Mouse (Mus musculus) G1E (cell line): ENCODE data around the gene Prx. TPM values are rescaled to one million over a fixed set of nuclear protein-coding genes. Genes with fewer than 3 reads are reported as not detected.

Experiments used
- ATAC-seq: 2 replicates; pipeline ENCODE4 v1.8.0; 2016; ENCODE audit warnings: mild to moderate bottlenecking; ENCODE audit not compliant: insufficient number of reproducible peaks, poor library complexity, low FRiP score, severe bottlenecking; ENCODE audit errors: extremely low read depth
- DNase-seq: peaks from one replicate; pipeline ENCODE4 v3.0.0; 2012; ENCODE audit warnings: low spot score
- H3K27me3 ChIP-seq: 2 replicates; pipeline ENCODE4 v1.6.1; 2012; ENCODE audit warnings: mild to moderate bottlenecking, low read length, inconsistent platforms; ENCODE audit not compliant: insufficient read depth
- H3K36me3 ChIP-seq: replicated peaks from 2 replicates; pipeline ENCODE3; 2012; ENCODE audit warnings: mild to moderate bottlenecking, inconsistent platforms
- H3K4me1 ChIP-seq: 2 replicates; pipeline ENCODE4 v1.6.1; 2012; ENCODE audit warnings: low read depth, low read length, inconsistent platforms, mixed read lengths; ENCODE audit not compliant: insufficient read depth
- H3K4me3 ChIP-seq: 2 replicates; pipeline ENCODE4 v1.5.1; 2012; ENCODE audit warnings: low read depth, mild to moderate bottlenecking, inconsistent platforms, low read length, moderate library complexity, mixed read lengths
- H3K9me3 ChIP-seq: replicated peaks from 2 replicates; pipeline ENCODE4 v1.6.1; 2012; ENCODE audit warnings: inconsistent platforms
- CTCF ChIP-seq: IDR thresholded peaks from 2 replicates; pipeline ENCODE4 v1.5.1; 2012; ENCODE audit warnings: low read depth, low read length, inconsistent platforms, mixed read lengths
- GATA1 ChIP-seq: IDR thresholded peaks from 2 replicates; pipeline ENCODE4 v1.6.1; 2012; ENCODE audit warnings: borderline replicate concordance, low read length, inconsistent platforms, mixed read lengths
- GATA2 ChIP-seq: IDR thresholded peaks from 2 replicates; pipeline ENCODE4 v1.6.1; 2012; ENCODE audit warnings: low read depth, low read length, inconsistent platforms, borderline replicate concordance
- POLR2AphosphoS5 ChIP-seq: IDR thresholded peaks from 2 replicates; pipeline ENCODE4 v1.6.1; 2012; ENCODE audit warnings: low read depth, low read length, inconsistent platforms; ENCODE audit not compliant: insufficient replicate concordance
- TAL1 ChIP-seq: conservative IDR thresholded peaks from 2 replicates; pipeline ENCODE4 v1.6.1; 2012; ENCODE audit warnings: low read depth, low read length, inconsistent platforms, mixed read lengths
- polyA plus RNA-seq: library from polyadenylated mRNA; stranded (reverse); fragments of >175 nt; gene quantifications from 2 replicates; pipeline ENCODE4 v1.2.3, GENCODE M21; 2012
- total RNA-seq, 2 experiments: library from RNA; stranded (forward) in 1 of 2; stranded (reverse) in 1 of 2; fragments of 200-1000 nt in 1 of 2; fragments of >200 nt in 1 of 2; fragmentation: Nextera tagmentation in 1 of 2; gene quantifications; 2 replicates each; pipeline ENCODE4 v1.2.3; 2014 to 2017

The Prx gene
- total and polyA plus RNA-seq, 3 experiments, result 1.3 to 2.3 (median 1.7) TPM

- Histone ChIP-seq H3K27me3 (peaks cover 15% of the 10 kb centered on the region), H3K4me3 (no peak overlapping the region), H3K9me3 (peaks cover 6% of the 10 kb centered on the region), H3K4me1 (peaks cover 9% of the 10 kb centered on the region), H3K36me3 (peaks cover under 1% of the 10 kb centered on the region)
- ATAC-seq, result no peak
- DNase-seq, result no peak
- TF ChIP-seq TAL1 (no peak), GATA2 (no peak), CTCF (no peak), GATA1 (no peak), POLR2AphosphoS5 (no peak)
Measured at GRCm38 (mm10) chr7:27523805-27524204, 24.7 kb downstream of the Prx start.

- ATAC-seq (0 out of 2 replicates have a peak, but pooled peaks have one; percentile 54), DNase-seq (peak; percentile 82)
- peak; percentile 94 for TF ChIP-seq CTCF
- no peak for TF ChIP-seq TAL1
- H3K9me3 ChIP-seq, result no peaks in the 10 kb centered on the region
- no peak overlapping the region for H3K4me3 ChIP-seq
- no peaks in the 10 kb centered on the region for H3K36me3 ChIP-seq
- H3K27me3 ChIP-seq, result peaks cover 17% of the 10 kb centered on the region
- H3K4me1 ChIP-seq, result peaks cover 14% of the 10 kb centered on the region
Measured at GRCm38 (mm10) chr7:27526039-27526827, 27.1 kb downstream of the Prx start.

- Histone ChIP-seq H3K4me3 (0 out of 2 replicates have a peak overlapping the region, but pooled peaks have one; percentile 14), H3K36me3 (peaks cover 15% of the 10 kb centered on the region), H3K4me1 (peaks cover 14% of the 10 kb centered on the region), H3K9me3 (no peaks in the 10 kb centered on the region), H3K27me3 (peaks cover 5% of the 10 kb centered on the region)
- ATAC-seq (no peak), DNase-seq (no peak)
- no peak for TF ChIP-seq GATA2
- TF ChIP-seq CTCF, result no peak
- TF ChIP-seq GATA1, result no peak
- no peak for TF ChIP-seq TAL1
- TF ChIP-seq POLR2AphosphoS5, result no peak
Measured at GRCm38 (mm10) chr7:27529070-27529469, 29.9 kb downstream of the Prx start.

GRCm38 (mm10) chr7:27530937-27531336 is 31.8 kb downstream of the Prx start:
- no peak overlapping the region for H3K4me3 ChIP-seq
- H3K27me3 ChIP-seq, result peaks cover 5% of the 10 kb centered on the region
- no peaks in the 10 kb centered on the region for H3K9me3 ChIP-seq
- DNase-seq, result no peak
- H3K4me1 ChIP-seq, result peaks cover 22% of the 10 kb centered on the region
- ATAC-seq, result no peak
- TF ChIP-seq GATA1, result no peak
- no peak for TF ChIP-seq TAL1
- no peak for TF ChIP-seq CTCF
- no peak for TF ChIP-seq POLR2AphosphoS5
- TF ChIP-seq GATA2, result no peak
- H3K36me3 ChIP-seq, result peaks cover 21% of the 10 kb centered on the region

GRCm38 (mm10) chr7:27531707-27532106 is 32.6 kb downstream of the Prx start:
- H3K4me3 ChIP-seq, result no peak overlapping the region
- peaks cover 17% of the 10 kb centered on the region for H3K4me1 ChIP-seq
- H3K27me3 ChIP-seq, result peaks cover 5% of the 10 kb centered on the region
- peaks cover 26% of the 10 kb centered on the region for H3K36me3 ChIP-seq
- TF ChIP-seq GATA2 (no peak), POLR2AphosphoS5 (no peak), TAL1 (no peak), GATA1 (no peak), CTCF (no peak)
- no peak for DNase-seq
- H3K9me3 ChIP-seq, result no peaks in the 10 kb centered on the region
- no peak for ATAC-seq

- ATAC-seq, result no peak
- TF ChIP-seq CTCF (no peak), GATA1 (no peak), TAL1 (no peak), GATA2 (no peak), POLR2AphosphoS5 (no peak)
- Histone ChIP-seq H3K9me3 (no peaks in the 10 kb centered on the region), H3K27me3 (peaks cover 5% of the 10 kb centered on the region), H3K4me3 (no peak overlapping the region), H3K36me3 (peaks cover 29% of the 10 kb centered on the region), H3K4me1 (peaks cover 17% of the 10 kb centered on the region)
- no peak for DNase-seq
Measured at GRCm38 (mm10) chr7:27532480-27533050, 33.4 kb downstream of the Prx start.
